Mouse (Mus musculus): ENCODE measurements around the gene C2cd4a.

C2cd4a gene

DNA sequence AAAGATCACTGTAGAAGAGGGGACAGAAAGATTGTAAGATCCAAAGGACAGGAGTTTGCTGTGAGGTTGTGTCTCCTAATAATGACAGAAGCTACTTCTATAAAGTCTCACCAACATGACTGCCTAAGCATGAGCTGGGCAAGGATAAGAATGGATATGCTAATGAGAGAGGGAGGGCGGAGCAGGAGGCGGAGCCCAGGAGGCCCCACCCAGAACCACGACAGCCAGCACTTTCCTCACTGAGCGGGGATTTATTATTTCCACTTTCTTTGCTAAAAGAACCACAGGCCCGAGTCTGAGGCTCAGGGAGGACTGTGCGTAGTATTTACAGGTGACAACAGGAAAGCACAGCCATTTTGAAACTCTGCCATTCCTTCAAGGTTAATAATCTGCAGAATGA is 44.5 kb downstream of the C2cd4a start:
- no peak for DNase-seq (ENCODE audit: low spot score)

DNA sequence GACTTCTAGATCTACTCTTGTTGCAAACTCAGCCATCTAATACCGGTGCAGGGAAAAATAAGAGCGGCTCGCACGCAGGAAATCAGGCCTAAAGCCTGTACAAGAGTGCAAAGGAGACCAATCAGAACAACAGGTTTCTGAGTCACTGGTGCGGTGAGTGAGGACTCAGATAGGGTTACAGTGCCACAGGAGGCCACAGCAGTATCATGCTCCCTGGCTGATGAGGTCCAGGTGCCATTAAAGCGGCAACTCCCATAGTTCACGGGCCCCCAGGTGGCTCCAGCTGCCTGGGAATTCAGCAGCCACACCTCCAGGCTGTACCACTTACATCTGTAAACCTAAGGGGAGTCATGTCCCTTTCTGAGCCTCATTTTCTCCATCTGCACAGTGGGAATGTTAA is 45.8 kb downstream of the C2cd4a start:
- no peak for DNase-seq (ENCODE audit: low spot score)

DNA sequence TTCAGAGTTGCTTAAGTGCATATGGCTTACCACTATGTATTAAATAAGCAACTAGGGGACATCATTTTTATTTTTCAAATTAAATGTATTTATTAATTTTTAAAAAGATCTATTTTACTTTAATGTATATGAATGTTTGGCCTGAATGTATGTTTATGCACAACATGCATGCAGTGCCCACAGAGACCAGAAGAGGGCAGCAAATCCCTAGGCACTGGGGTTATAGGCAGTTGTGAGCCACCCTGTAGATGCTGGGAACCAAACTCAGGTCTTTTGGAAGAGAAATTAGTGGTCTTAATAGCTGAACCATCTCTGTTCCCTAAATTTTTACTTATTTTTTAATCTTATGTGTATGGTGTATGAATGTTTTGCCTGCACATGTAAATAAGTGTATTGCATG is 48.2 kb downstream of the C2cd4a start:
- DNase-seq (ENCODE audit: low spot score), result no peak

DNA sequence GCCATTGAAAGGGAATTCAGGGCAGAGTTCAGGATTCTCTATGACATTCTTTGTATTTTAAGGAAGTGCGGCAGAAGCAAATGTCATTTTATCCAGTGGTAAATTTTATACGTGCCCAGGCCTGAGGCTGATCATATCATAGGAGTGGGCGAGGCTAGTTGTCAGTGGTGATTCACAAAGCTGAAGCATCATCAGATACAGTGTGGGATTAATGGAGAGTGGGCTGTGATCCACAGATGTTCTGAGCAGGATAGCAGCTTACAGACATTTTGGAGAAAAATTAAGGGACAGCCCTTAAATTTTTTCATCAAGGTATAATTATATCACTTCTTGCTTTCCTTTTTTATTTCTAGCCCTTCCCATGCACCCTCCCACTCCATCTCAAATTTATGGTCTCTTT is 48.7 kb downstream of the C2cd4a start:
- DNase-seq (ENCODE audit: low spot score), result no peak

DNA sequence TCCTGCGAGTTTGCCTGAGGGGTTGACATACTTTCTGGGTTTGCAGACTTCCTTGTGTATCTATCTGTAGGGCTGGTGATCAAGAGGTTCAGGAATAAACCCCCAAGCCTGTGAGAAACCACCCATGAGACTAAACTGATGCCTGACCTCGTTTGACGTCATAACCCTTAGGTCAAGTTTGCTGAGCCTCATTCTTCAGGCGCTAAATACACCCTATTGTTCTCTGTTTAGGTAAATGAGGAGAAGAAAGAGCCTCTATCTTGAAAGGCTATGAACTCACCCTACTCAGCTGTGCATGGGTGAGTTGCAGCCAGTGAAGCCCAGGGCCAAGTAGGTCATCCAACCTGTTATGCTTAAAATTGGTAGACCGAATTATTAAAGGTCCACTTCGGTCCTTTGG is 49.3 kb downstream of the C2cd4a start:
- DNase-seq (ENCODE audit: low spot score), result no peak
